Mouse (Mus musculus): ENCODE results near the gene Gm35315. TPM values are rescaled to one million over a fixed set of nuclear protein-coding genes. Genes with fewer than 3 reads are reported as not detected.
"Not testable (repeated sequence)": the region's sequence is repeated elsewhere in the genome, so short reads cannot be mapped to it uniquely, and the experiment has no call there.

Gm35315 gene
- polyA plus RNA-seq, 1 experiment from 2014 or later: 0.58 TPM

DNA sequence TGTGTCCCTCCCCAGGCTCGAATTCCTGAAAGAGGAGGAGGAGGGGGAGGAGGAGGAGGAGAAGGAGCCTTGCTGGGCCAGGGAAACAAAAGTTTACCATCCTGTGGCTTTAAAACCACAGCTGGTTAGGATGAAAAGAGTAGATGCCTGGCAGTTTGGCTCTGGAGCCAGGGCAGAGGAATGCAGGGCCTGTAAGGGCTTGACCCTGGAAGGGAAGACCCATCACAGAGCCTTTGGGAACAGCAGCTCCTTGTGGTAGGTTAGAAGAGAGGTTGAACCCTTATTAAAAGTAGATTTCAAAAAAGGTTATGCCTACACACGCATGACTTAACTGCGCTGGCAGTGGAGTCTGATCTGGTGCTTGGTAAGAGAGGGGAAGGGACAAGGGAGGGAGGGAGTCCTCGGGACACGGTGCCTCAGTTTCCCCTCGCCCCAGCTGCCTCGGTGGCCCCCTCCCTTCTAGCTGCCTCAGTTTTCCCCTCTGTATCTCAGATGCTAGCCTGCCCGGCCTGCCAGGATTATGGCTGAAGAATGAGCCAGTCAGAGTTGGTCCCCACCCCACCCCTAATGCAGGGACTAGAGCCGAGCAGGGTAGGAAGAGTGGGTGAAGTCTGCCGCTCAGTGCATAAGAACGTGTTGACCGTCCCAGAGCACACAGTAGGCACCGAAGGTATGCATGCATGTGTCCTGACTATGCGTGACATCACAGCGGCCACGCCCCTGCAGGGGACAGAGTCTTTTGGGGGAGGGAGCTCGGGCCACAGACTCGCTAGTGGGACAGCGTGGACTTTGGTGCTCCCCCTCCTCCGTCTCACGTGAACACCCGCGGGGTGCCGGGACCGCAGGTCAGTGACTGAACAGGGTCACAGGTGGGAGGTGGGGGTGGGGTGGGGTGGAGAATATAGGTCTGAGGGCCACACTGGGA, 5.7 kb upstream of the Gm35315 start, which contains the start of gene Plcxd1:
Gene Plcxd1, plus strand, starts transcription at position 314 of the 925 bp plus-strand sequence.
- 7% methylated on average over 25 of the region's 25 CpGs for WGBS

DNA sequence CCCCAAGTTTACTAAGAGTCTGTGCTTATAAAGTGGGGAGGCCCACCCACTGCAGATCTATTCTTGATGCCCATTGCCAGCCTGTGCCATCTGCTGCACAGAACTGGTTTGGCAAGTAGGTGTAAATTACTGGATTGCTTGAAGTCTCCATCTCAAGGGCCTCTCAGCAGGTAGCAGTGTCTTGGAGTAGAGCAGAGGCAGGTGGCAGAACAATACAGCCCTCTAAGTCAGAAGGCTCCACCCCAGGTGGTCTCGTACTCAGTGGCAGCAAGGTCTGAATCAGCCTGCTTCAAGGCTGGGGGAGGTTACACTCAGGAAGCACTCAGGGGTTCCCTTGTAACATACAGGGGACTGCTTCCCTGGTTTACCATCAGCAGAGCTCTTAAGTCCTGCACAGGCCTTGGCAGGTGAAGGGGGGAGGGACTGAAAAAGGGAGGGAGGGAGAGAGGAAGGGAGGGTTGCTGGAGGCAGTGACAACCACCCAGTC, 4.8 kb upstream of the Gm35315 start:
- ATAC-seq (replicated peaks): no peak
- Histone ChIP-seq H3K27me3 (replicated peaks) (no peaks in the 10 kb centered on the region), H3K4me2 (no peak overlapping the region), H3K9ac (no peak overlapping the region), H3K9me3 (no peaks in the 10 kb centered on the region), H3K27ac (no peak overlapping the region), H3K36me3 (replicated peaks) (peaks cover 12% of the 10 kb centered on the region), H3K4me1 (peaks cover 27% of the 10 kb centered on the region), H3K4me3 (no peak overlapping the region)
- 26% methylated on average over 1 of the region's 1 CpGs for WGBS

More for the DNA sequence above, 5.7 kb upstream of the Gm35315 start, which contains the start of gene Plcxd1:
- Histone ChIP-seq H3K36me3 (replicated peaks) (peaks cover 21% of the 10 kb centered on the region), H3K9ac (no peak within 1 kb of the TSS), H3K4me2 (peak within 1 kb of the TSS; percentile 87), H3K9me3 (no peaks in the 10 kb centered on the region), H3K4me3 (peak within 1 kb of the TSS; percentile 44), H3K4me1 (peaks cover 21% of the 10 kb centered on the region), H3K27me3 (replicated peaks) (no peaks in the 10 kb centered on the region), H3K27ac (no peak within 1 kb of the TSS)
- peak; percentile 5; the same call in 1 of the 2 replicates for ATAC-seq (replicated peaks)

- Histone ChIP-seq H3K27me3 (replicated peaks) (no peaks in the 10 kb centered on the region), H3K36me3 (replicated peaks) (no peaks in the 10 kb centered on the region), H3K27ac (peak overlapping the region; percentile 65), H3K4me1 (peaks cover 8% of the 10 kb centered on the region; the same call in 1 of the 2 replicates), H3K4me2 (peak overlapping the region; percentile 80), H3K9me3 (no peaks in the 10 kb centered on the region), H3K9ac (peak overlapping the region; percentile 57), H3K4me3 (peak overlapping the region; percentile 57)
- ATAC-seq (replicated peaks): peak; percentile 29
- WGBS: 8% methylated on average over 4 of the region's 4 CpGs
Measured at GRCm38 (mm10) chr5:110094847-110095213, 610 bp upstream of the Gm35315 start.

- no peak overlapping the region for H3K4me2 ChIP-seq
- WGBS: 81% methylated on average over 2 of the region's 2 CpGs
- H3K9ac ChIP-seq: no peak overlapping the region
- no peaks in the 10 kb centered on the region for H3K27me3 ChIP-seq (replicated peaks)
- no peaks in the 10 kb centered on the region for H3K36me3 ChIP-seq (replicated peaks)
- no peak overlapping the region for H3K27ac ChIP-seq
- ATAC-seq (replicated peaks): no peak
- peaks cover 8% of the 10 kb centered on the region; the same call in 1 of the 2 replicates for H3K4me1 ChIP-seq
- no peaks in the 10 kb centered on the region for H3K9me3 ChIP-seq
- no peak overlapping the region for H3K4me3 ChIP-seq
Measured at GRCm38 (mm10) chr5:110091546-110091945, 2.7 kb downstream of the Gm35315 start.

- Histone ChIP-seq H3K27ac (no peak overlapping the region), H3K9me3 (peaks cover 4% of the 10 kb centered on the region; the same call in 1 of the 2 replicates), H3K4me1 (no peaks in the 10 kb centered on the region), H3K27me3 (replicated peaks) (no peaks in the 10 kb centered on the region), H3K9ac (no peak overlapping the region), H3K36me3 (replicated peaks) (no peaks in the 10 kb centered on the region), H3K4me2 (no peak overlapping the region), H3K4me3 (no peak overlapping the region)
- 37% methylated on average over 14 of the region's 14 CpGs for WGBS
- no peak for ATAC-seq (replicated peaks)
Measured at GRCm38 (mm10) chr5:110086161-110086866, 7.9 kb downstream of the Gm35315 start.

DNA sequence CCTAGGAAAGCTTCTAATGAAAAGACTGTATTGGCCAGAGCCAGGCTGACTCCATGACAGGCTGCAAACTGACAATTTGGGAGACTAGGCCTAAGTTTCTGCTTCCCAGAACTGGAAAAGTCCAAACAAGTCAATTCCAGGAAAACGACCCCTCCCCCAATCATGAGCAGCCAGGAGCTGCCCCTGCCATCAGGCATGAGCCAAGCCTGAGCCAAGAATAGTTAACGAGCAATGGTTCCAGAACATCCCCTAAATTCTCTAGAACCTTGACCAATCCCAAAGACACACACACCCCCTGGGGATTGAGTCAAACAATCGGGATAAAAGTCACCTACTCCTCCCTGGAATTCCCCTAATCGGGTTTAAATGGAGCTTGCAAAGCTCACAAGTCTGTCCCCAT, 11.3 kb downstream of the Gm35315 start:
- no peak for ATAC-seq (replicated peaks)
- Histone ChIP-seq H3K27me3 (replicated peaks) (no peaks in the 10 kb centered on the region), H3K9ac (no peak overlapping the region), H3K4me2 (no peak overlapping the region), H3K27ac (no peak overlapping the region), H3K36me3 (replicated peaks) (no peaks in the 10 kb centered on the region), H3K4me1 (no peaks in the 10 kb centered on the region), H3K4me3 (no peak overlapping the region), H3K9me3 (peaks cover 23% of the 10 kb centered on the region)
- WGBS: 81% methylated on average over 4 of the region's 4 CpGs

DNA sequence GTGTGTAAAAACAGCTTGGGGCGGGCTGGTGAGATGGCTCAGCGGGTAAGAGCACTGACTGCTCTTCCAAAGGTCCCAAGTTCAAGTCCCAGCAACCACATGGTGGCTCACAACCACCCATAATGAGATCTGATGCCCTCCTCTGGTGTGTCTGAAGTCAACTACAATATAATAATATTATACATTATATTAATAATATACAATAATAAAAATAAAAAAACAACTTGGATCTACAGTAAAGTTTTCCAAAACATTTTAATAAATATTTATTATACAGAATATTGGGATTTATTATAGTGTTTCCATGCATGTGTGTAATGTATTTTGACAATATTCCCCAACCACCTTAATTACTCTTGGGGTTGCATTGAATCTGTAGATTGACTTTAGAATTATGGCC, 21.8 kb downstream of the Gm35315 start, which contains the start of gene Gm17655:
Gene Gm17655, minus strand, starts transcription at position 101 of the 400 bp plus-strand sequence.
- H3K27me3 ChIP-seq (replicated peaks); H3K36me3 ChIP-seq (replicated peaks): not testable (repeated sequence)
- WGBS: 95% methylated on average over 2 of the region's 2 CpGs

DNA sequence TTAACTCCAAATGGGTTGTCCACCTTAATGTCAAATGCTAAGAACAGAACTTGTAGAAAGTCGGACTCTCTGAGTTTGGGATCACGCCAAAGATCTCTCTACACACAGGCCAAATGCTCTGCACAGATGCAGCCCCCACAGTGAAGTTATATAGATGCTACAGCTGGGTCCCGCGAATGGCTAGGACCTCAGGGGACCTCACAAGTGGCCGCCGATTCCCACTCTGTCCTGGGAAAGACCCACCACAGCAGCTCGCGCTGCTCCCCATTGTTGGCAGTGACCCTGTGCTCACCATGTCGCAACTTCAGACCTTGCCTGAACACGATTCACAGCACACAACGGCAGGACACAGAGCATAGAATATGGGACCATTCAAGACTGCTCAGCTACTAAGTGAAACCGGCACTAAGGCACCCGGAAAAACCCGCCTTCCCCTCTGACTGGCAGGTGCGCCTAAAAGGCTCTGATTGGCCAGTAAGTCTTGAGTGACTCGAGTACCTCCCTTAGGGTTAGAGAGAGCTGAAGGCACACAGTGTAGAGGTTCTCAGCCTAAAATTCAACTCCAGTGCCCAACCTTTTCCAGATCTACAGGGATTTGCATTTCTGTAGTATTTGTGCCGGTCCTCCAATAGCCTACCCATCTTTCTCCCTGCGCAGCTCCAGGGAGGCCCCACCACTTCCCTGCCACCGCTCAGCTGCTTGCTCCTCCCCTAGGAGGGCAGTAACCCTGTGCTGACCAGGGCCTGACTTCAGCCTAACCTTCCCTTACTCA, 36.4 kb downstream of the Gm35315 start:
- Histone ChIP-seq H3K27ac (peak overlapping the region; percentile 72), H3K4me2 (peak overlapping the region; percentile 52), H3K9ac (peak overlapping the region; percentile 49), H3K36me3 (replicated peaks) (no peaks in the 10 kb centered on the region), H3K9me3 (no peaks in the 10 kb centered on the region), H3K4me3 (peak overlapping the region; percentile 50), H3K27me3 (replicated peaks) (no peaks in the 10 kb centered on the region), H3K4me1 (no peaks in the 10 kb centered on the region)
- ATAC-seq (replicated peaks): peak; percentile 99
- 2% methylated on average over 19 of the region's 19 CpGs for WGBS

More for the DNA sequence above, 21.8 kb downstream of the Gm35315 start, which contains the start of gene Gm17655:
- H3K4me3 ChIP-seq; H3K27ac ChIP-seq; H3K9ac ChIP-seq; ATAC-seq (replicated peaks); H3K4me1 ChIP-seq; H3K4me2 ChIP-seq: not testable (repeated sequence)
- H3K9me3 ChIP-seq: peaks cover 21% of the 10 kb centered on the region

Other genes starting within 250 kb of the Gm35315 start
- gene Gm15446, start 171.0 kb downstream of the Gm35315 start, polyA plus RNA-seq (2015; fragmentation: Nextera tagmentation; extraction: Ambion mirVana): 0.39 and 0.46 TPM in 2 replicates
- gene Zfp932, start 97.9 kb downstream of the Gm35315 start, polyA plus RNA-seq (2015; fragmentation: Nextera tagmentation; extraction: Ambion mirVana): 22.2 and 23.2 TPM in 2 replicates
- 3.2 and 4.4 TPM in 2 replicates for gene Gm17655, start 21.9 kb downstream of the Gm35315 start, polyA plus RNA-seq (2015; fragmentation: Nextera tagmentation; extraction: Ambion mirVana)
- 7.0 and 7.5 TPM in 2 replicates for gene Plcxd1, start 5.5 kb upstream of the Gm35315 start, polyA plus RNA-seq (2015; fragmentation: Nextera tagmentation; extraction: Ambion mirVana)
- 67.0 and 67.3 TPM in 2 replicates for gene Gtpbp6, start 13.8 kb upstream of the Gm35315 start, polyA plus RNA-seq (2015; fragmentation: Nextera tagmentation; extraction: Ambion mirVana)
- 18.1 and 19.7 TPM in 2 replicates for gene Zfp605, start 15.7 kb upstream of the Gm35315 start, polyA plus RNA-seq (2015; fragmentation: Nextera tagmentation; extraction: Ambion mirVana)
- gene Chfr, start 41.4 kb upstream of the Gm35315 start, polyA plus RNA-seq (2015; fragmentation: Nextera tagmentation; extraction: Ambion mirVana): 88.0 and 91.7 TPM in 2 replicates
- 25.5 and 28.5 TPM in 2 replicates for gene Golga3, start 82.3 kb upstream of the Gm35315 start, polyA plus RNA-seq (2015; fragmentation: Nextera tagmentation; extraction: Ambion mirVana)
- gene Ankle2, start 136.6 kb upstream of the Gm35315 start, polyA plus RNA-seq (2015; fragmentation: Nextera tagmentation; extraction: Ambion mirVana): 20.6 and 22.6 TPM in 2 replicates
- 104 and 110 TPM in 2 replicates for gene Pgam5, start 175.5 kb upstream of the Gm35315 start, polyA plus RNA-seq (2015; fragmentation: Nextera tagmentation; extraction: Ambion mirVana)
- 11.3 and 11.5 TPM in 2 replicates for gene Pxmp2, start 191.8 kb upstream of the Gm35315 start, polyA plus RNA-seq (2015; fragmentation: Nextera tagmentation; extraction: Ambion mirVana)
- 7.5 and 7.7 TPM in 2 replicates for gene Pole, start 191.9 kb upstream of the Gm35315 start, polyA plus RNA-seq (2015; fragmentation: Nextera tagmentation; extraction: Ambion mirVana)
- 7.7 and 8.4 TPM in 2 replicates for gene P2rx2, start 248.8 kb upstream of the Gm35315 start, polyA plus RNA-seq (2015; fragmentation: Nextera tagmentation; extraction: Ambion mirVana)

Data from midbrain, embryonic 15.5 days (tissue).